Mouse (Mus musculus) E14TG2a.4 (cell line): ENCODE results near the gene Cdc42bpb.

Experiments used
- CTCF ChIP-seq: conservative IDR thresholded peaks from 2 replicates; pipeline ENCODE4 v1.5.1; 2014; ENCODE audit warnings: low read length
- NANOG ChIP-seq: IDR thresholded peaks from 2 replicates; pipeline ENCODE4 v1.6.1; 2014; ENCODE audit warnings: borderline replicate concordance, low read length, mixed read lengths

GRCm38 (mm10) chr12:111323423-111323822, 54.1 kb downstream of the Cdc42bpb start:
- TF ChIP-seq CTCF = no peak
- TF ChIP-seq NANOG = no peak
